Mouse (Mus musculus): ENCODE measurements around the gene Zfp146.
"Not testable (repeated sequence)": the region's sequence is repeated elsewhere in the genome, so short reads cannot be mapped to it uniquely, and the experiment has no call there.

Zfp146 gene

GRCm38 (mm10) chr7:30192088-30192487 lies 22.5 kb upstream of the Zfp146 start:
- DNase-seq (ENCODE audit: low spot score in 2 of 2): no peak

GRCm38 (mm10) chr7:30189116-30189491 lies 19.6 kb upstream of the Zfp146 start:
- no peak for DNase-seq (ENCODE audit: low spot score in 2 of 2)

- no peak for DNase-seq (ENCODE audit: low spot score in 2 of 2)
Observed at GRCm38 (mm10) chr7:30188344-30189115, 19.0 kb upstream of the Zfp146 start.

DNA sequence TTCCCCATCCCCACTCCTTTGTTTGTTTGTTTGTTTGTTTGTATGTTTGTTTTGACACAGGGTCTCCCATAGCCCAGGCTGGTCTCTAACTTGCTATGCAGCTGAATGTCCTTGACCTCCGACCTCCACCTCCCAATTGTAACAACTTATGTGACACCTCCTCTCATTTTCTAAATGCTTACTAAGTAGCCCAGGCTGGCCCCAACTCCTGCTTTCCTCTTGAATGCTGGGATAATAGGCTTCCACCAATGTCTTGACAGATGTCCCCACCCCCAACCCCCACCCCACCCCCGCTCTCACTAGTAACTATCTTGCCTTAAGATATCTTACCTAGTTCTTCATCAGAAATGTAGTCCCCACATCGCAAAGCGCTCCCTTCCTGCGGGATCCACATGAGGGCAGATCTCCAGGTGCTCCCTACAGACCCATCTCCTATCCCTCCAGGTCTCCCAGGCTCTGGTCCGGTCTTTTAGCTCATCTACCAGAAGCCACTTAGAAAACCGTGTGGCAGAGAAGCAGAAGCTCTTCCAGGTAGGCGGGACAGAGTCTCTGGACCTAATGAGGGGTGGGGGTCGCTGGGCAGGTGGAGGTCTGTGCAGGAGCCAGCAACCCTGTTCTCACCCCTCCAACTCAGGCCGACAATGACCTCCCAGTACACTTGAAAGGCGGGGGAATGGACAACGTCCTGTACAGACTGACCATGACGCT lies 15.2 kb upstream of the Zfp146 start:
- peak in 1 of 2 experiments; percentile 17 for DNase-seq (ENCODE audit: low spot score in 2 of 2)

DNA sequence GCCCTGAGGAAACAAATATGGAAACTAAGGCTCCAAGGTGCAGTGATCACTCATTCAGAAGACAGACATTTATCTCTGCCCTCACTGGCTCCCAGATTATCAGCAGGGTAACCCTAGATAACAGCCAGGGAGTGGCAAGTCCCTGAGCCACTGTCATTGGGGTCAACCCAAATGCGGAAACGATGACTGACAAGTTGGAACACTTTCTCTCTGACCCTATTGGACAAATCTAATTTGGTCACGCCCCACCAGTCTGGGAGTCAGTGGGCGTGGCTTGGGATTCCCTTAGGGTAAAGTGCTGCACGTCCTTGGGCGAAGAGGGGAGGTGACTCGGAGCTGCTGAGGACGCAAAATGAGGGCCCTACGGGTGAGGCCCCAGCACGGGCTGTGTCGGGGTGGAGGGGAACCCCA lies 14.3 kb upstream of the Zfp146 start, which contains the start of gene Cox7a1:
Gene Cox7a1, plus strand, starts transcription at position 266 of the 411 bp plus-strand sequence.
- peak; percentile 75 to 82 for DNase-seq (ENCODE audit: low spot score in 2 of 2)

GRCm38 (mm10) chr7:30183189-30183588 lies 13.6 kb upstream of the Zfp146 start:
- DNase-seq (ENCODE audit: low spot score in 2 of 2): not testable (repeated sequence)

DNA sequence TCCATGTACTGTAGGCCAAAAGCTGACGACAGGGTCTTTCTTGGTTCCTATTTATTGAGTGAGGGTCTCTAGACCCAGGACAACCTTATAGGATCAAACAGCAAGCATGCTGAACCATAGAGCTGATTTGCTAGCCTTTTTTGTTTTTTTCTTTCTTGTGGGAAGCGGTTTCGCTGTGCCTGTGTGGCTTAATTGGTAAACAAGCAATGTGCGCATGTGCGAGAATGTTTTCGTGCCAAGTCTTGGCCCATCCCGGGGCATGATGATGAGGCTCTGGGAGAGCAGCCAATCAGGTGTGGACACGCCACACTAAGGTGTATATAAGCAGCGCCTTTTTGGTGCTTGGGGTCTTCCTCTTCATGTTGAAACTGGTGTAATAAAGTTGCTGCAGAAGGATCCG lies 12.4 kb upstream of the Zfp146 start:
- DNase-seq (ENCODE audit: low spot score in 2 of 2): not testable (repeated sequence)

DNA sequence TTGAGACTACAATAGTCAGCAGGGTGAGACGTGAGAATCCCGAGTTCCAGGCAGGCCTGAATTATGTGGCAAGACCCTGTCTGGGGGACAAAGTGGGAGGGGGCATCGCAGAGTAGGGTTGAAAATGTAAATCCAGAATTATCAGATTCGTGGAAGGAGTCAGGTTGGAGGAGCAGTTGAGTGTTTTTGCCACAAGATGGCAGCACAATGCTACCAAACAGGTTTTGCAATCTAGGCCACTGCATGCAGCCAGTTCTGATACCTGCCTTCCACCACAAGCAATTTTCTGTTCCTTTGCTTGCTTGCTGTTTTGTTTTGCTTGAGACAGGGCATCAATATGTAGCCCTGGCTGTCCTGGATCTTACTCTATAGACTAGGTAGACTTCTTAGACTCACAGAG lies 11.8 kb upstream of the Zfp146 start:
- peak; percentile 53 to 76 for DNase-seq (ENCODE audit: low spot score in 2 of 2)

GRCm38 (mm10) chr7:30178256-30178655 lies 8.7 kb upstream of the Zfp146 start:
- no peak for DNase-seq (ENCODE audit: low spot score in 2 of 2)

DNA sequence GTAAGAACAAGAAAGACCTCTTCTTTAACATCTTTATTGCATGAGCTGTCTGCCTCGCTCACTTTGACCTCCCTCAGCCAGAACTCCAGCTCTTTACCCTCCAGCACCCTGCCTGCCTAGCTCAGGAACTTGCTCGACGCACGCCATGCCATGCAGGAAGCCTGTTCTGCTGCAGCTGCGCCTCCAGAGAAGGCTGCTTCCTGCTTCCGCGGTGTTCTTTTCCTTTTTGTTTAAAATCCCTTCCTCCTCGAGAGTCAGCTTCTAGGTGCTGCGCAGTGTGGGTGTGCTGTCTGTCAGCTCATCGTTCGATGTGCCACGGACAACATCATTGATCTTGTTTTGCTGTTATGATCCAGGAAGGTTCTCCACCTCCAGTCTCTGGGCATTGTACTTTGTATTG lies 6.9 kb upstream of the Zfp146 start:
- DNase-seq (ENCODE audit: low spot score in 2 of 2): no peak

DNA sequence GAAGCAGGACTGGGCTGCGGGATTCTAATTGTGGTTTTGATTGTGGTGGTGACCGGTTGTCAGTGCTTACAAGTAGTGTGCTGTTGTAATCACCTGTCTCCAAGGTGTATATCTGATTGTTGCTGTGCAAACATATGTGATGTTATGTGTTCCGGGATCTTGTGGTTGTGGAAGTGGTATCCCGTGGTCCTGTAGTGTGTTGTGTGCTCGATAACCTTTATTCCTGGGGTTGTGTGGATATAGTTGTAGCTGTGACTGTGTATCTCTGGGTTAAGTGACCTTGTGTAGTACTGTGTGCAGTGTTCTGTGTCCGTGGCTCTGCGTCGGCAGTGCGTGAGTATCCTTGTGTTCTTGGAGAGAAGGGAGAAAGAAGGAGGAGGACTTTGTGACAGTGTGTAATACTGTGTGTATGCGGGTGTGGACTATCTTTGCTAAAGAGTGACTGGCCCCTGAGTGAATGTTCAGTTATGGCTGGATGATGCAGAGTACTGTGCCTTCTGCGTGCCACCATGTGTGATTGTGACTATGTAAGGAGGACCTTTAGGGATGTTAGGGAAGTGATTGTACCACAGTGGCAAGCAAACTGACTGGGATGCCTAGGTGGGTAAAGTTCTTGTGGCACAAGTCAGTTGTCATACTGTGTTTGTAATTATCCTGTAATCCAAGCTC lies 867 bp upstream of the Zfp146 start:
- DNase-seq (ENCODE audit: low spot score in 2 of 2): no peak

DNA sequence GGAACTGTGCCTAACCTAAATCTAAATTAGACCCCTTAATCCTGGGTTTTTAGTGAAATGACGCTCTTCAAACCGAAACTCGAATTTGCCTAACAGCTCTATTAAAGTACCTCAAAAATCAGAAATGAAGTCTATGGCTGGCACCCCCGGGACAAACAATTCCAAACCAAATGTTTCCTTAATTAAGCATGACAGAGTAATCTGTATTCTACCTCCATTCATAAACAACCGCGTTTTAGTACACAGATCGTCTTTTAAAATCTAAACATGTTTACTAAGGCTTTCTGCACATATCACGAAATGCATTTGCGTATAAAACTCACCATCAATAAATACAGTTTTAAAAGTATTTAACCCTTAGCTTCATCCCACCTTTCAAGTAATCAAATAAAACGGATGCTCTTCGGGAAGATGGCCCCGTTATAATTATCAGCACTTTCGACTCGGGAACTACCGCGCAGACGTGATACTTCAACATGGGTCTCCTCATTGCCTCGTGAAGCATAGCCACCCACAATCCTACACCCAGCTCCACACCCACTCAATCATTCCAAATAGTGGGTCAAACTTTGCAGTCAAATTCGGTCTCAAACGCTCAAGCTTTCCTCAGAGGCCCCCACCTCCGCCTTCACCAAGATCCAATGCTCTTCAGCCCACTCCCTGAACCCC lies 502 bp downstream of the Zfp146 start:
- DNase-seq (ENCODE audit: low spot score in 2 of 2): no peak

DNA sequence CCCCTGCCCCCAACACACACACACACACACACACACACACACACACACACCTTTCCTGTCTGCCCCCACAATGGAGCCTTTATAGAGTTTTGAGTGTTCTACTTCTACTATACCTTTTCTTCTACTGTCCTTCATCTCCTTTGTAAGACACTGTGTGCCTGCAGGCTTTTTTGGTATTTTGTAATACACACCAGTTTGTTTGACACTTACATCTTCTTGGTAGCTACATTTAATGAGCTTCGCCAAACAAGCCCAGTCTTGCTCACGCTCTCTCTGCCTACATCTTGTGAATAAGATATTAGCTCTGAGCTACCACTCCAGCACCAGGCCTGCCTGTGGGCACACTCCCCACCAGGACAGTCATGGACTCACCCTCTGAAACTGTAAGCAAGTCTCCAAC lies 4.8 kb downstream of the Zfp146 start:
- no peak for DNase-seq (ENCODE audit: low spot score in 2 of 2)

DNA sequence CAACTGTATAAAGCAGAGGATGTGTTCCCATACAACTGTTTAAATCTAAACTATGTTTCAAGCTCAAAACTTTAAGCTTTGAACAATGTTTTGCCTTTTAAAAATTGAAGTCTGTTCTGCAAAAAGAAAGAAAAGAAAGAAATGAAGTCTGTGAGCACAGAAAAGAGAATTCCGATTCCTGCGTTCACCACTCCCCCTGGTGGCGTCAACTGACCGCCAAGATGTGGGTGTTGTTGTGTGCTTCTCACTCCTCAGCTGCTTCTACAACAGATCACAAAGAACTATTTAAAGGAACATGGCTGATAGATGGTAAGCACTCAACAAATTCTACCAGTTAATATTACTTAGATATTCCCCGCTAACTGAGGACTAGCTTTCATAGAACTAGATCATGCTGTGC lies 6.4 kb downstream of the Zfp146 start:
- DNase-seq (ENCODE audit: low spot score in 2 of 2): no peak

DNA sequence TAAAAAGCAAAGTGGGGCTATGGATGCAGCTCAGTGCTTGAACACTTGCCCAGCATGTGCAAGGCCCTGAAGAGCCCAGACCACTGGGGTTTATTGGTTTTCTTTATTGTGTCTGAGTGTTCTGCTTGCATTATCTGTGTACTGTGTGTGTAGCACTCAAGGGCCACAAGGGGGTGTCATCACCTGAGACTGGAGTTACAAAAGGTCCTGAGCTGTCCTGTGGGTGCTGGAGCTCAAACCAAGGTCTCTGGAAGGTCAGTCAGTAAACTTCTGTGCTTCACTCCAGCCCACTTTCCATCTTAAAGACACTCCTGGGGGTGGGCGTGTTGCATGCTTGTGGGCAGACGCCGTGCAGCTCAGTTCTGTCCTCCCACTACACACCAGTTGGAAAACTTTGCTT lies 14.0 kb downstream of the Zfp146 start:
- DNase-seq (ENCODE audit: low spot score in 2 of 2): no peak

- DNase-seq (ENCODE audit: low spot score in 2 of 2): no peak
Observed at GRCm38 (mm10) chr7:30154040-30154439, 15.5 kb downstream of the Zfp146 start.

DNA sequence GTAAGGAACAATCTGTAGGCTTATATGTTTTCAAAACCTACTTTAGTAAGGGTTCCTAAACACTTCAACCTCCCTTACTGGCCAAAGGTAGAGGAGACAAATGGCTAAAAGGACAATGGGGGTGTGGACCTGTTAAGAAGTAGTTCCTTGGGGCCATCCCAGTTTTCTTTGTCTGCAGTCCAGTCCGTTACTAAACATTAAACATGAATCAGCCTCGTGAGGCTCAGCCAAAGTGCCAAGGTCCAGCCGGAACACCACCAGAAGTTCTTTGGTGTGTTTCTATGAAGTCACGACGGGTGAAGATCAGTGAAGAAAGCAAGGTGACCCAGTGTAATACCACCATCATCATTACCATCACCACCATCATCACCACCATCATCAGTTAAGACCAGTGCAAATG lies 22.5 kb downstream of the Zfp146 start:
- no peak for DNase-seq (ENCODE audit: low spot score in 2 of 2)

GRCm38 (mm10) chr7:30143555-30144209 lies 25.9 kb downstream of the Zfp146 start:
- DNase-seq (ENCODE audit: low spot score in 2 of 2): peak; percentile 80 to 81

DNA sequence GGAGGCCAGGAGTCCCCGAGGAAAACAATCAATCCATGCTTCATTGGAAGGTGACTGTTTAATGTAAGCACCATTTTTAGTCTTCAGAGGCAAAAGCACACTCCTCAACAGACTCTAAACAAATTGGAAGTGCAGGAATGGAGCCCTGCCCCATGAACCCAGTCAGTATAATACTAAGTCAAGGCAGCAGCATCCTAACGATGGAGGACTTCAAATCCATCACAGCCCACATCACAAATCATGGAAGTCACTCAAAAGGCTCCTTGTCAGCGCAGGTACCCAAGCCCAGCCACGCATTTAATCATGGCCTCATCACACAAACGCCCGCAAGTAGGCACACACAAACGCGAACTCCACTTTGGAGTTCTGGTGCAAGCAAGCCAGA lies 26.4 kb downstream of the Zfp146 start:
- DNase-seq (ENCODE audit: low spot score in 2 of 2): no peak

DNA sequence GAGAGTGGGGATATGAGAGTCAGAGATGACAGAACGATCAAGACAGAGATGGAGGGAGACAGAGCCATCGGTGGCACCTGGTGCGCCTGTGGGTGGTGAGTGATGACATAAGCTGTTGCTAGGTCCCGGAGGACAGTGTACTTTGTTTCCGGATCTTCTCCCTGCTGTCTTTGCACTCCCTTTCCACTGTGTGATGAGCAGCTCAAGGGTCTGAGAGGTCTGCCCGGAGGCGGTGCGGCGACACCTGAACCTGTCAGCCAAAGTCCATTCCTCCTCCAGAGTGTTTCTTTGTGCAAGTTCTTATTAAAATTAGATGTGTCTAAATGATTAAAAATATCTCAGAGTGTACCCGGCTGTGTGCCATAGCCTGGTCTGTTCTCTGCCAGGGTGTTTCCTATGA lies 32.7 kb downstream of the Zfp146 start:
- no peak for DNase-seq (ENCODE audit: low spot score in 2 of 2)

- no peak for DNase-seq (ENCODE audit: low spot score in 2 of 2)
Observed at GRCm38 (mm10) chr7:30132396-30132795, 37.2 kb downstream of the Zfp146 start.

DNA sequence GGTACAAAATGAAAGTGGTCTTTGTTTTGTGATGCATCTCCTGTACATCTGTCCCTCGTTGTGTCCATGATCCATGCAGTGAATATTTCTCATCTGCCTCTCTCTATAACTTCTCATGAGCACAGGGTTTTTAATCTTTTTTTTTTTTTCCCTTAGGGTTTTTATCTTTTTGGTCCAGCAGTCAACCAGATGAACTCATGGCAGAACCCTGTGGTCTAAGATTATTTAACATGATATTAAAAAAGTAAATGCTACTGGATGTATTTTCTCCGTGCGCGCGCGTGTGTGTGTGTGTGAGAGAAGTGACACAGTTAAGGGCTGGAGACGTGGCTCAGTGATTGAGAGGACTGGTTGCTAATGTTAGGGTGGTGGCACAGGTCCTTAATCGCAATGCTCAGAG lies 39.6 kb downstream of the Zfp146 start:
- DNase-seq (ENCODE audit: low spot score in 2 of 2): no peak

Data from urinary bladder, postnatal 4 days (tissue).